Mouse (Mus musculus) lung, adult 2 months (tissue): ENCODE measurements around the gene Apbb2.

Source experiments
- CTCF ChIP-seq: fragments of 200-500 bp; IDR thresholded peaks from 2 replicates; pipeline ENCODE4 v1.5.1; 2011; ENCODE audit warnings: mild to moderate bottlenecking, low read length, control low read depth; ENCODE audit not compliant: insufficient read depth
- POLR2A ChIP-seq: fragments of 200-500 bp; IDR thresholded peaks from 2 replicates; pipeline ENCODE4 v1.6.1; 2011; ENCODE audit warnings: low read depth, mild to moderate bottlenecking, control low read depth, low read length, borderline replicate concordance; ENCODE audit errors: extremely low read depth

DNA sequence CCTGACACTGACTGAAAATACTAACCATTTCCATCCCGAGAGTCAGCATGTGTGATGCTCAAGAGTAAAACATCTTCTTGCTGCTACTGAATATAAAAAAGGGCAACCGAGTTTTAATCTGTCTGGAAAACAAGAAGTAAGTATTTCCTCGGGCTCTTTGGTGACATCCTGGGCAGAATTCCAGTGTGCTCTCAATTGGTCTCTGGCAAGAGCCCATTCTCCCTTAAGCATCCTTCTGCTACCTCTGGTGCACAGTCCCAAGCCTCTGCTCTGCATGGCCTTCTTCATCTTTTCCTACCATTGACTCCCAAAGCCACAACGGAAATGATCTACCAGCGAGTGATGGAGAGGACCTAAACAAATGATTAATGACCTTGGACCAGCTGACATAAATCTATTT, 99.1 kb downstream of the Apbb2 start:
- no peak for TF ChIP-seq CTCF
- TF ChIP-seq POLR2A, result no peak
